ENCODE assay signal across 10 mouse cellular contexts in the genomic region with DNA sequence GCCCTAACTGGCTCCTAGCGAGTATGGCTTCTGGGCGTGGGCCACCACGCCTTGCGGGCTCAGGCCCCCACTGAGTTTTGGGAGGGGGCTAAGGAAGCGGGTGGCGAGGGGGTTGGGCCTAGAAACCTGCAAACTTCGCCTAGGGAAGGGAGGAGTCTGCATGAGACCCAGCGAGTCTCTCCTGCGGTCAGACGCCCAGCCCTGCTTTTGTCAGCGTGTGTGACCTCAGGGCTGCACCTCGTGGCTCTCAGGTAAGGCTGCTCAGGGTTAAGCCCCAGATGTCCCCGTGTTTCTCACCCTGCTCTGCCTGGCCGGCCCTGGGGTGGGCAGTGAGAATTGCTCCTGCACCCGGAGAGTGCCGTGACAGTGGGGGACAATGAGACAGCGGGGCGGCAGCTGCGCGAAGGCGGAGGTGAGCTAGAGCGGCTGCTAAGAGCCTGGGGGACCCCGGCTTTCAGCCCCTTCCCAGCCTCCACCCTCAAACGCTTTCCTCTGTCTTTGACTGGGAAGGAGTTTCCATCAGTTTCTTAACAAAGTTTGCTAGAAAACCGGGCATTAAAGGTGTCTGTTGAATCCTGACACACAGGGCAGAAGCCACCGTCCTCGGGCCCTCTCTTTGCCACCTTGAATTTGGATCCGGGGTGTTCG. TPM values are rescaled to one million over a fixed set of nuclear protein-coding genes. Genes with fewer than 3 reads are reported as not detected.
DNase-seq lines count a peak whose midpoint lies in the region; ATAC-seq lines count a peak whose summit lies in the region.
"Had no signal": no experiment of that assay in that cellular context is flagged by ENCODE, and none has a peak within 500 bp of the region (broad histone marks: within the 10 kb centered on the region; RNA-seq: fewer than 3 reads in every experiment).

Gene L1td1 (plus strand): TSS at position 145 of the 648 bp plus-strand sequence.

- WGBS in heart, embryonic 14.5 days: 5% methylated on average over 29 of the region's 29 CpGs
- 2% methylated on average over 29 of the region's 29 CpGs for WGBS in embryonic facial prominence, embryonic 11.5 days
- WGBS in intestine, embryonic 16.5 days: 16% methylated on average over 29 of the region's 29 CpGs
- WGBS in neural tube, embryonic 11.5 days: 2% methylated on average over 29 of the region's 29 CpGs

- intact Hi-C loops in heart, postnatal 10 days (cut with DNase I): no loop called here

- H3K9ac ChIP-seq in heart, embryonic 14.5 days (ENCODE audit: low read length): peak within 1 kb of the TSS; percentile 48; the same call in 1 of the 2 replicates
- peak within 1 kb of the TSS; percentile 55 for H3K9ac ChIP-seq in embryonic facial prominence, embryonic 11.5 days (replicated peaks; ENCODE audit: low read length)
- H3K9ac ChIP-seq in intestine, embryonic 16.5 days (ENCODE audit: low read depth, low read length): peak within 1 kb of the TSS; percentile 41; the same call in 1 of the 2 replicates
- H3K9ac ChIP-seq in neural tube, embryonic 11.5 days (ENCODE audit: low read length): peak within 1 kb of the TSS; percentile 7

- DNase-seq in heart, postnatal 10 days: no peak
- peak; percentile 20 for DNase-seq in embryonic facial prominence, embryonic 11.5 days (ENCODE audit: low spot score)
- peak; percentile 34 for DNase-seq in neural tube, embryonic 11.5 days (ENCODE audit: low spot score)
- DNase-seq in cerebellum, adult 9-10 months: no peak
- no peak for DNase-seq in layer of hippocampus, adult 8-10 months (ENCODE audit: low spot score in 2 of 2)
- no peak for DNase-seq in ovary, postnatal 10 days (ENCODE audit: low spot score)
- DNase-seq: cerebellum, adult 2 months had no signal

- H3K4me1 ChIP-seq in heart, embryonic 14.5 days (ENCODE audit: control insufficient read depth in 2 of 2, insufficient read depth in 2 of 2, low read length in 2 of 2): peaks cover 8 to 16% of the 10 kb centered on the region in 2 experiments
- H3K4me1 ChIP-seq in embryonic facial prominence, embryonic 11.5 days (ENCODE audit: control insufficient read depth, insufficient read depth, low read length): peaks cover 4% of the 10 kb centered on the region; the same call in 1 of the 2 replicates
- peaks cover 11% of the 10 kb centered on the region for H3K4me1 ChIP-seq in intestine, embryonic 16.5 days (ENCODE audit: control insufficient read depth, insufficient read depth, low read length)
- peaks cover 6% of the 10 kb centered on the region; the same call in 1 of the 2 replicates for H3K4me1 ChIP-seq in neural tube, embryonic 11.5 days (ENCODE audit: control insufficient read depth, insufficient read depth, low read length)

- H3K4me2 ChIP-seq in heart, embryonic 14.5 days (ENCODE audit: low read length): peak within 1 kb of the TSS; percentile 76
- peak within 1 kb of the TSS; percentile 79 for H3K4me2 ChIP-seq in embryonic facial prominence, embryonic 11.5 days (ENCODE audit: low read depth, low read length)
- H3K4me2 ChIP-seq in intestine, embryonic 16.5 days (ENCODE audit: low read depth, low read length): peak within 1 kb of the TSS; percentile 54
- H3K4me2 ChIP-seq in neural tube, embryonic 11.5 days (ENCODE audit: low read depth): peak within 1 kb of the TSS; percentile 62

- peak within 1 kb of the TSS; percentile 32 to 38 for H3K4me3 ChIP-seq in heart, embryonic 14.5 days (ENCODE audit: control insufficient read depth in 1 of 2, insufficient read depth in 1 of 2, low read depth in 1 of 2, low read length in 2 of 2)
- H3K4me3 ChIP-seq in embryonic facial prominence, embryonic 11.5 days (ENCODE audit: low read depth, low read length): peak within 1 kb of the TSS; percentile 34
- peak within 1 kb of the TSS; percentile 28 for H3K4me3 ChIP-seq in intestine, embryonic 16.5 days (ENCODE audit: low read length)
- peak within 1 kb of the TSS; percentile 28 for H3K4me3 ChIP-seq in neural tube, embryonic 11.5 days (ENCODE audit: low read depth, low read length)

- H3K27me3 ChIP-seq in heart, embryonic 14.5 days (ENCODE audit: control insufficient read depth, insufficient read depth, low read length): peaks cover 15% of the 10 kb centered on the region
- peaks cover 16% of the 10 kb centered on the region for H3K27me3 ChIP-seq in embryonic facial prominence, embryonic 11.5 days (ENCODE audit: control insufficient read depth, insufficient read depth, low read length)
- H3K27me3 ChIP-seq in intestine, embryonic 16.5 days (replicated peaks; ENCODE audit: control insufficient read depth, insufficient read depth, low read length): 0 out of 2 replicates have a peak, but pooled peaks cover 4% of the 10 kb centered on the region
- peaks cover 31% of the 10 kb centered on the region for H3K27me3 ChIP-seq in neural tube, embryonic 11.5 days (ENCODE audit: control insufficient read depth, insufficient read depth, low read length)
- H3K27me3 ChIP-seq: CH12.LX had no signal

- ATAC-seq in heart, embryonic 14.5 days (ENCODE audit: insufficient number of reproducible peaks, insufficient read depth, low FRiP score, low read depth): no peak; the same call in 1 of the 2 replicates
- peak; percentile 27; the same call in 1 of the 2 replicates for ATAC-seq in embryonic facial prominence, embryonic 11.5 days (replicated peaks; ENCODE audit: insufficient number of reproducible peaks, low FRiP score, low TSS enrichment, low read depth)
- peak; percentile 55 for ATAC-seq in intestine, embryonic 16.5 days
- no peak for ATAC-seq in neural tube, embryonic 11.5 days (ENCODE audit: insufficient read depth, low FRiP score, low TSS enrichment)

- no peaks in the 10 kb centered on the region for H3K36me3 ChIP-seq in heart, embryonic 14.5 days (ENCODE audit: control insufficient read depth, insufficient read depth, low read length)
- H3K36me3 ChIP-seq in embryonic facial prominence, embryonic 11.5 days (replicated peaks; ENCODE audit: control insufficient read depth, insufficient read depth, low read depth, low read length): no peaks in the 10 kb centered on the region
- H3K36me3 ChIP-seq in intestine, embryonic 16.5 days (ENCODE audit: control insufficient read depth, insufficient read depth, low read length): no peaks in the 10 kb centered on the region
- H3K36me3 ChIP-seq in neural tube, embryonic 11.5 days (ENCODE audit: control insufficient read depth, insufficient read depth, low read length): no peaks in the 10 kb centered on the region

- H3K27ac ChIP-seq in heart, embryonic 14.5 days (replicated peaks in 1 of 2; ENCODE audit: control insufficient read depth in 1 of 2, insufficient read depth in 1 of 2, low read depth in 2 of 2, low read length in 2 of 2): no peak within 1 kb of the TSS
- no peak within 1 kb of the TSS for H3K27ac ChIP-seq in embryonic facial prominence, embryonic 11.5 days (replicated peaks; ENCODE audit: low read depth, low read length)
- no peak within 1 kb of the TSS for H3K27ac ChIP-seq in intestine, embryonic 16.5 days (ENCODE audit: low read length)
- no peak within 1 kb of the TSS for H3K27ac ChIP-seq in neural tube, embryonic 11.5 days (ENCODE audit: low read depth, low read length)

- no peaks in the 10 kb centered on the region for H3K9me3 ChIP-seq in heart, embryonic 14.5 days (ENCODE audit: control insufficient read depth, low read length)
- no peaks in the 10 kb centered on the region for H3K9me3 ChIP-seq in embryonic facial prominence, embryonic 11.5 days (replicated peaks; ENCODE audit: control insufficient read depth, low read length)
- no peaks in the 10 kb centered on the region for H3K9me3 ChIP-seq in intestine, embryonic 16.5 days (ENCODE audit: control insufficient read depth, low read length)
- H3K9me3 ChIP-seq in neural tube, embryonic 11.5 days (ENCODE audit: control insufficient read depth, low read length): no peaks in the 10 kb centered on the region

RNA-seq across cellular contexts. Expression of gene L1td1, which starts in this region (rescaled TPM):
- not detected in 2 replicates for polyA plus RNA-seq in heart, embryonic 14.5 days (2014; fragmentation: Nextera tagmentation; extraction: Ambion mirVana)
- total RNA-seq in heart, postnatal 10 days (2021): not detected
- polyA plus RNA-seq in embryonic facial prominence, embryonic 11.5 days (2014; fragmentation: Nextera tagmentation; extraction: Ambion mirVana): 0.24 and 0.32 TPM in 2 replicates
- 0.10 and 0.24 TPM in 2 replicates for polyA plus RNA-seq in intestine, embryonic 16.5 days (2015; fragmentation: Nextera tagmentation; extraction: Ambion mirVana)
- polyA plus RNA-seq in neural tube, embryonic 11.5 days (2014; fragmentation: Nextera tagmentation; extraction: Ambion mirVana): 0.20 TPM in 1 of 2 replicates, not detected in the other
- total RNA-seq in layer of hippocampus, adult 8-10 months (2022): not detected
- total RNA-seq: CH12.LX had no signal

Comparison
In these comparisons a context has a peak if more than half of its experiments do, and no peak if none do; other contexts are left out.
1. Peak in DNase-seq, ATAC-seq, H3K4me3 ChIP-seq, H3K9ac ChIP-seq and H3K4me2 ChIP-seq in embryonic facial prominence, embryonic 11.5 days; RNA of the gene not detected or under 1 TPM.
2. Peak in ATAC-seq, H3K4me3 ChIP-seq, H3K9ac ChIP-seq and H3K4me2 ChIP-seq in intestine, embryonic 16.5 days; RNA of the gene not detected or under 1 TPM.
3. Peak in DNase-seq, H3K4me3 ChIP-seq, H3K9ac ChIP-seq and H3K4me2 ChIP-seq in neural tube, embryonic 11.5 days; RNA of the gene not detected or under 1 TPM.